Mouse (Mus musculus) forebrain, embryonic 15.5 days (tissue): ENCODE measurements at regions not wholly inside any gene's neighbourhood (a gene's known extent, or its start where the extent isn't known, plus 50 kb on each side); places are given as distances from the start of the nearest gene placed in this dataset.

Experiments used
- ATAC-seq: fragments of 200-750 bp; cut with Nextera tagmentation; replicated peaks from 2 replicates; pipeline ENCODE4 v1.8.0; 2017; ENCODE audit warnings: mild to moderate bottlenecking, moderate TSS enrichment, moderate library complexity
- H3K27ac ChIP-seq: fragments of 300-500 bp; sonication (generic); replicated peaks from 2 replicates; pipeline ENCODE4 v1.5.1; 2015; ENCODE audit warnings: mild to moderate bottlenecking, inconsistent platforms
- H3K27me3 ChIP-seq: fragments of 300-500 bp; sonication (generic); 2 replicates; pipeline ENCODE4 v1.6.1; 2015; ENCODE audit warnings: inconsistent platforms
- H3K36me3 ChIP-seq: fragments of 300-500 bp; sonication (generic); 2 replicates; pipeline ENCODE4 v1.6.1; 2015; ENCODE audit warnings: mild to moderate bottlenecking, inconsistent platforms
- H3K4me1 ChIP-seq: fragments of 300-500 bp; sonication (generic); 2 replicates; pipeline ENCODE4 v1.6.1; 2015; ENCODE audit warnings: inconsistent platforms
- H3K4me2 ChIP-seq: fragments of 300-500 bp; sonication (generic); replicated peaks from 2 replicates; pipeline ENCODE4 v1.6.1; 2015; ENCODE audit warnings: mild to moderate bottlenecking, inconsistent platforms
- H3K4me3 ChIP-seq: fragments of 300-500 bp; sonication (generic); 2 replicates; pipeline ENCODE4 v1.5.1; 2015; ENCODE audit warnings: mild to moderate bottlenecking, inconsistent platforms
- H3K9ac ChIP-seq: fragments of 300-500 bp; sonication (generic); replicated peaks from 2 replicates; pipeline ENCODE4 v1.6.1; 2015; ENCODE audit warnings: mild to moderate bottlenecking, inconsistent platforms
- H3K9me3 ChIP-seq: fragments of 300-500 bp; sonication (generic); 2 replicates; pipeline ENCODE4 v1.6.1; 2016; ENCODE audit warnings: inconsistent platforms
- WGBS: fragments of 180-500 bp; shearing (Covaris S2); methylation state at CpG from one replicate; pipeline ENCODE4 v1.1.7; 2015; ENCODE audit warnings: mixed read lengths; 5-methylcytosine and 5-hydroxymethylcytosine counted together

GRCm38 (mm10) chr15:20207199-20207598 lies 241.9 kb upstream of the Cdh12 start:
- Histone ChIP-seq H3K27ac (no peak overlapping the region), H3K9me3 (no peaks in the 10 kb centered on the region), H3K4me3 (no peak overlapping the region), H3K4me2 (no peak overlapping the region), H3K4me1 (no peaks in the 10 kb centered on the region), H3K36me3 (no peaks in the 10 kb centered on the region), H3K9ac (no peak overlapping the region), H3K27me3 (no peaks in the 10 kb centered on the region)
- ATAC-seq, result no peak

DNA sequence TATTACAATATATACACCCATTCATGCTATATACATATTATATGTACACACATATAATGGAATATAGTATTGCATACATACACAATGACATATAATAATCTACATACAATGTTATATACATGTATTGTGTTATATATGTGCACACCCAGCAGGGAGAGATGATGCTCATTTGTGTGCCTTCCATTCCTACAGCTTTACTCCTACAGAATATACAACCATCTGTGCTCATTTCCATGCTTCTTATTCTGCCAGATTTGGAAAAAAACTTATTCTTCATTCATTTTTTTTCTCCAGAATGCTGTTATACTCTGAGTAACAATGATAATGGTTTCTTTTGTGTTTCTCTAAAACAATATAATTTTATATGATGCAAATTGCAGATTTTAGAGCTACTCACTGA lies 227.0 kb upstream of the Cdh12 start:
- Histone ChIP-seq H3K4me2 (no peak overlapping the region), H3K4me1 (no peaks in the 10 kb centered on the region), H3K9me3 (no peaks in the 10 kb centered on the region), H3K4me3 (no peak overlapping the region), H3K9ac (no peak overlapping the region), H3K27me3 (no peaks in the 10 kb centered on the region), H3K27ac (no peak overlapping the region), H3K36me3 (no peaks in the 10 kb centered on the region)
- ATAC-seq, result no peak

DNA sequence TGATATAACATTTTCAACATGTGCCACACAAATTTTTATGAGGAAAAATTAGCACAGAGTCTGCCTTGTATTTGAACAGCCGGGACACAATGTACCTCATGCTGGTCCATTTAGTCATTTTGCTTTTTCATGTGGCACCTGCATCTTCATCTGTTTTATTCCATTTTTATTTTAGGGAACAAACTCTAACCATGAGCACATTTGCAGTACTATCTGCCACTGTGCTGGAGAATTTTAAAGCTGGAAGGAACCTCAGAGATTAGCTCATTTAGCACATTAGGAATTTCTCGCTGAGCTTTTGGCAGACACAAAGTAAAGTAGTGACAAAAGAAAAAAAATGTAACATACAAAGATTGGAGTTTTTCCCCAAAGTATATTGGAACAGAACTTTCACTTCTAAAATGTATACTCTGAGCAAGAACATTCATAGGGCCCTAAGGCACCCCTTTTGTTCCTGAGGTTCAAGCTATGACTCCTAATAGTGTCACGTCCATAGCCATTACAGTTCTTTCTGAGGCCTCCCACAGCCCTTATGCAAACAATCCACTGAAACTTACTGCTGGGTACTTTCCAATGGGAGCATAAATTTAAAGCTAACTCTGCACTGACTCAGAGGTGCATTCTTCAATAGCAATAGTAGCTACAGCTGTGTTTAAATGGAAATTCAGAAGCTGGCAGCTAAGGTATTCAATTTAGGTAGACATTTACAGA lies 225.6 kb upstream of the Cdh12 start:
- H3K36me3 ChIP-seq, result no peaks in the 10 kb centered on the region
- 65% methylated on average over 3 of the region's 3 CpGs for WGBS
- no peak overlapping the region for H3K27ac ChIP-seq
- no peaks in the 10 kb centered on the region for H3K4me1 ChIP-seq
- no peak for ATAC-seq
- H3K4me2 ChIP-seq, result no peak overlapping the region
- no peaks in the 10 kb centered on the region for H3K9me3 ChIP-seq
- no peak overlapping the region for H3K9ac ChIP-seq
- no peak overlapping the region for H3K4me3 ChIP-seq
- H3K27me3 ChIP-seq, result no peaks in the 10 kb centered on the region

DNA sequence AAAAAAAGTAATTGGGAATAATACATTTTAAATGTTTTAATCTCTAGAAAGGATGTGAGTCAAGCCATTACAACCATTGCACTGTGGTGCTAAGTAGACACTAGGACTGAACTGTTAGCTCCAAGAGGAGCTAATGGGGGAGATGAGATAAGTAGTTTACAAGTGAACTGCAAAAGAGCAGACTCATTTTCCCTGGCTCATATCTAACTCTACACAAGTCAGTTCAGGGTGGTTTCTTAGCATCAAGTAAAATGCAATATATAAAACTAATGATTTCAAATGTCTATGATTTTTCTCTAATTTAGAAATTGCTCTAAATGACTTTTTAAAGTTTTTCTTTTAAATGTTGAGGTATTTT lies 225.1 kb upstream of the Cdh12 start:
- no peak overlapping the region for H3K4me2 ChIP-seq

GRCm38 (mm10) chr15:20265367-20265900 lies 183.6 kb upstream of the Cdh12 start:
- ATAC-seq, result 0 out of 2 replicates have a peak, but pooled peaks have one; percentile 32
- Histone ChIP-seq H3K27ac (no peak overlapping the region), H3K4me1 (no peaks in the 10 kb centered on the region), H3K9me3 (no peaks in the 10 kb centered on the region), H3K4me2 (no peak overlapping the region), H3K27me3 (no peaks in the 10 kb centered on the region), H3K36me3 (no peaks in the 10 kb centered on the region), H3K4me3 (no peak overlapping the region), H3K9ac (no peak overlapping the region)
- WGBS, result 77% methylated on average over 4 of the region's 4 CpGs

More for the DNA sequence above, 225.1 kb upstream of the Cdh12 start:
- Histone ChIP-seq H3K9me3 (no peaks in the 10 kb centered on the region), H3K4me3 (no peak overlapping the region), H3K36me3 (no peaks in the 10 kb centered on the region), H3K27me3 (no peaks in the 10 kb centered on the region), H3K4me1 (no peaks in the 10 kb centered on the region), H3K27ac (no peak overlapping the region), H3K9ac (no peak overlapping the region)
- ATAC-seq, result no peak

GRCm38 (mm10) chr15:20313917-20314316 lies 135.1 kb upstream of the Cdh12 start:
- no peaks in the 10 kb centered on the region for H3K4me1 ChIP-seq
- ATAC-seq, result no peak

DNA sequence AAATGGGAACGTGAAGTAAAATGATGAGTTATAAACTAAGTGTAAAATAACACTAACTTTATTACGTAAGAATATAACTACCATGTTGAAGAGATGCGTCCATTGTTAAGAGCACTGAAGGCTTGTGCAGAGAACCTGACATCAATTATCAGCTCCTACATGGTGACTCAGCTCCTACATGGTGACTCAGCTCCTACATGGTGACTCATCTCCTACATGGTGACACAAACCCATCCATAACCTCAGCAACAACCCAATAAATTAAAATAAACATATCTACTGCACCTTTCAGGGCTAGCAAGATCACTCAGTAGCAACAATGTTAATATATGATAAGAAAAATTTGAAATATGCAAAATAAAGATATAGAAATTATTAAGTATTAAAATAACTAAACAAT lies 125.5 kb upstream of the Cdh12 start:
- ATAC-seq, result no peak
- H3K4me2 ChIP-seq, result no peak overlapping the region
- no peaks in the 10 kb centered on the region for H3K9me3 ChIP-seq
- no peak overlapping the region for H3K4me3 ChIP-seq
- no peaks in the 10 kb centered on the region for H3K4me1 ChIP-seq
- no peaks in the 10 kb centered on the region for H3K36me3 ChIP-seq
- H3K9ac ChIP-seq, result no peak overlapping the region
- H3K27ac ChIP-seq, result no peak overlapping the region
- WGBS, result 96% methylated on average over 3 of the region's 3 CpGs
- no peaks in the 10 kb centered on the region for H3K27me3 ChIP-seq

More at GRCm38 (mm10) chr15:20313917-20314316, 135.1 kb upstream of the Cdh12 start:
- Histone ChIP-seq H3K4me2 (no peak overlapping the region), H3K27ac (no peak overlapping the region), H3K36me3 (no peaks in the 10 kb centered on the region), H3K9me3 (no peaks in the 10 kb centered on the region), H3K9ac (no peak overlapping the region), H3K4me3 (no peak overlapping the region), H3K27me3 (no peaks in the 10 kb centered on the region)
- 77% methylated on average over 1 of the region's 1 CpGs for WGBS
